Mouse (Mus musculus): ENCODE results near the gene Fcho1. TPM values are rescaled to one million over a fixed set of nuclear protein-coding genes. Genes with fewer than 3 reads are reported as not detected.
"Not testable (repeated sequence)": the region's sequence is repeated elsewhere in the genome, so short reads cannot be mapped to it uniquely, and the experiment has no call there.

The Fcho1 gene
- polyA plus RNA-seq, 1 experiment from 2014 or later: 39.2 TPM

GRCm38 (mm10) chr8:71716561-71717053, 8.9 kb downstream of the Fcho1 start:
- WGBS: 84% methylated on average over 13 of the region's 13 CpGs
- no peak for ATAC-seq (ENCODE audit: low FRiP score, low read depth)
- peaks cover 39% of the 10 kb centered on the region for H3K4me1 ChIP-seq
- no peak overlapping the region for H3K4me3 ChIP-seq
- H3K27me3 ChIP-seq: peaks cover 5% of the 10 kb centered on the region; the same call in 1 of the 2 replicates
- peaks cover 42% of the 10 kb centered on the region for H3K36me3 ChIP-seq
- H3K9ac ChIP-seq (replicated peaks): no peak overlapping the region
- H3K4me2 ChIP-seq (replicated peaks): no peak overlapping the region
- H3K9me3 ChIP-seq: no peaks in the 10 kb centered on the region
- H3K27ac ChIP-seq (replicated peaks): no peak overlapping the region

GRCm38 (mm10) chr8:71715531-71715930, 10.0 kb downstream of the Fcho1 start:
- Histone ChIP-seq H3K4me3 (no peak overlapping the region), H3K27ac (replicated peaks) (no peak overlapping the region), H3K36me3 (peaks cover 42% of the 10 kb centered on the region), H3K4me2 (replicated peaks) (no peak overlapping the region), H3K9me3 (no peaks in the 10 kb centered on the region), H3K27me3 (peaks cover 10% of the 10 kb centered on the region; the same call in 1 of the 2 replicates), H3K4me1 (peaks cover 28% of the 10 kb centered on the region), H3K9ac (replicated peaks) (no peak overlapping the region)
- no peak for ATAC-seq (ENCODE audit: low FRiP score, low read depth)
- whole genome bisulfite sequencing: 63% methylated on average over 8 of the region's 8 CpGs

- H3K36me3 ChIP-seq: peaks cover 37% of the 10 kb centered on the region
- H3K27me3 ChIP-seq: peaks cover 40% of the 10 kb centered on the region
- H3K27ac ChIP-seq (replicated peaks): no peak overlapping the region
- H3K4me1 ChIP-seq: 0 out of 2 replicates have a peak, but pooled peaks cover 4% of the 10 kb centered on the region
- no peaks in the 10 kb centered on the region for H3K9me3 ChIP-seq
- H3K4me2 ChIP-seq (replicated peaks): no peak overlapping the region
- ATAC-seq (ENCODE audit: low FRiP score, low read depth): no peak
- no peak overlapping the region for H3K9ac ChIP-seq (replicated peaks)
- 77% methylated on average over 2 of the region's 2 CpGs for WGBS
- H3K4me3 ChIP-seq: no peak overlapping the region
These were observed 13.9 kb downstream of the Fcho1 start for GRCm38 (mm10) chr8:71711574-71711973.

- Histone ChIP-seq H3K9ac (replicated peaks) (no peak overlapping the region), H3K4me2 (replicated peaks) (peak overlapping the region; percentile 44), H3K4me3 (0 out of 2 replicates have a peak overlapping the region, but pooled peaks have one; percentile 9), H3K9me3 (no peaks in the 10 kb centered on the region), H3K4me1 (0 out of 2 replicates have a peak, but pooled peaks cover 4% of the 10 kb centered on the region), H3K27me3 (peaks cover 45% of the 10 kb centered on the region), H3K27ac (replicated peaks) (no peak overlapping the region), H3K36me3 (peaks cover 24% of the 10 kb centered on the region; the same call in 1 of the 2 replicates)
- WGBS: 24% methylated on average over 25 of the region's 25 CpGs
- peak; percentile 76 for ATAC-seq (ENCODE audit: low FRiP score, low read depth)
These were observed 15.6 kb downstream of the Fcho1 start for GRCm38 (mm10) chr8:71709800-71710446.

GRCm38 (mm10) chr8:71709134-71709799, 16.2 kb downstream of the Fcho1 start:
- H3K4me3 ChIP-seq: no peak overlapping the region
- peaks cover 21% of the 10 kb centered on the region; the same call in 1 of the 2 replicates for H3K36me3 ChIP-seq
- 40% methylated on average over 25 of the region's 25 CpGs for WGBS
- peak; percentile 50; the same call in 1 of the 2 replicates for ATAC-seq (ENCODE audit: low FRiP score, low read depth)
- H3K9ac ChIP-seq (replicated peaks): no peak overlapping the region
- H3K27ac ChIP-seq (replicated peaks): no peak overlapping the region
- H3K4me2 ChIP-seq (replicated peaks): peak overlapping the region; percentile 44
- H3K4me1 ChIP-seq: 0 out of 2 replicates have a peak, but pooled peaks cover 4% of the 10 kb centered on the region
- H3K9me3 ChIP-seq: no peaks in the 10 kb centered on the region
- H3K27me3 ChIP-seq: peaks cover 51% of the 10 kb centered on the region

GRCm38 (mm10) chr8:71707874-71708273, 17.6 kb downstream of the Fcho1 start:
- H3K27me3 ChIP-seq: peaks cover 58% of the 10 kb centered on the region
- no peak overlapping the region for H3K4me3 ChIP-seq
- H3K4me2 ChIP-seq (replicated peaks): no peak overlapping the region
- no peak overlapping the region for H3K9ac ChIP-seq (replicated peaks)
- no peak for ATAC-seq (ENCODE audit: low FRiP score, low read depth)
- no peak overlapping the region for H3K27ac ChIP-seq (replicated peaks)
- H3K4me1 ChIP-seq: 0 out of 2 replicates have a peak, but pooled peaks cover 4% of the 10 kb centered on the region
- peaks cover 12% of the 10 kb centered on the region; the same call in 1 of the 2 replicates for H3K36me3 ChIP-seq
- H3K9me3 ChIP-seq: no peaks in the 10 kb centered on the region
- WGBS: 32% methylated on average over 8 of the region's 8 CpGs

- not testable (repeated sequence) for H3K36me3 ChIP-seq; H3K27ac ChIP-seq (replicated peaks); H3K4me2 ChIP-seq (replicated peaks); H3K9me3 ChIP-seq; H3K9ac ChIP-seq (replicated peaks); ATAC-seq (ENCODE audit: low FRiP score, low read depth); H3K4me3 ChIP-seq; H3K4me1 ChIP-seq
- H3K27me3 ChIP-seq: peaks cover 80% of the 10 kb centered on the region
These were observed 22.1 kb downstream of the Fcho1 start for GRCm38 (mm10) chr8:71703400-71703799.

- peaks cover 5% of the 10 kb centered on the region; the same call in 1 of the 2 replicates for H3K4me1 ChIP-seq
- H3K9ac ChIP-seq (replicated peaks): no peak overlapping the region
- no peaks in the 10 kb centered on the region for H3K36me3 ChIP-seq
- WGBS: 85% methylated on average over 3 of the region's 3 CpGs
- ATAC-seq (ENCODE audit: low FRiP score, low read depth): no peak
- H3K4me3 ChIP-seq: no peak overlapping the region
- H3K27ac ChIP-seq (replicated peaks): no peak overlapping the region
- H3K9me3 ChIP-seq: no peaks in the 10 kb centered on the region
- H3K27me3 ChIP-seq: peaks cover 80% of the 10 kb centered on the region
- H3K4me2 ChIP-seq (replicated peaks): no peak overlapping the region
These were observed 22.6 kb downstream of the Fcho1 start for GRCm38 (mm10) chr8:71702923-71703322.

GRCm38 (mm10) chr8:71702087-71702432, 23.5 kb downstream of the Fcho1 start:
- Histone ChIP-seq H3K4me1 (peaks cover 5% of the 10 kb centered on the region; the same call in 1 of the 2 replicates), H3K4me2 (replicated peaks) (no peak overlapping the region), H3K4me3 (no peak overlapping the region), H3K27ac (replicated peaks) (no peak overlapping the region), H3K9me3 (no peaks in the 10 kb centered on the region), H3K36me3 (no peaks in the 10 kb centered on the region), H3K9ac (replicated peaks) (no peak overlapping the region), H3K27me3 (peaks cover 80% of the 10 kb centered on the region)
- no peak for ATAC-seq (ENCODE audit: low FRiP score, low read depth)
- 28% methylated on average over 4 of the region's 4 CpGs for WGBS

GRCm38 (mm10) chr8:71701414-71702086, 24.0 kb downstream of the Fcho1 start, which contains the start of gene B3gnt3:
Gene B3gnt3 (minus strand): TSS chr8:71701789.
- no peak for ATAC-seq (ENCODE audit: low FRiP score, low read depth)
- H3K27ac ChIP-seq (replicated peaks): no peak within 1 kb of the TSS
- 0 out of 2 replicates have a peak within 1 kb of the TSS, but pooled peaks have one; percentile 0 for H3K4me3 ChIP-seq
- H3K9me3 ChIP-seq: no peaks in the 10 kb centered on the region
- H3K9ac ChIP-seq (replicated peaks): no peak within 1 kb of the TSS; the same call in 1 of the 2 replicates
- peaks cover 5% of the 10 kb centered on the region; the same call in 1 of the 2 replicates for H3K4me1 ChIP-seq
- H3K36me3 ChIP-seq: no peaks in the 10 kb centered on the region
- H3K4me2 ChIP-seq (replicated peaks): 0 out of 2 replicates have a peak within 1 kb of the TSS, but pooled peaks have one; percentile 4
- 24% methylated on average over 33 of the region's 34 CpGs for WGBS
- peaks cover 81% of the 10 kb centered on the region for H3K27me3 ChIP-seq

GRCm38 (mm10) chr8:71700493-71701269, 24.8 kb downstream of the Fcho1 start:
- 12% methylated on average over 29 of the region's 29 CpGs for WGBS
- H3K4me2 ChIP-seq (replicated peaks): 0 out of 2 replicates have a peak overlapping the region, but pooled peaks have one; percentile 4
- ATAC-seq (ENCODE audit: low FRiP score, low read depth): peak; percentile 16; the same call in 1 of the 2 replicates

More at GRCm38 (mm10) chr8:71700493-71701269, 24.8 kb downstream of the Fcho1 start:
- Histone ChIP-seq H3K4me3 (0 out of 2 replicates have a peak overlapping the region, but pooled peaks have one; percentile 0), H3K9me3 (no peaks in the 10 kb centered on the region), H3K36me3 (no peaks in the 10 kb centered on the region), H3K4me1 (peaks cover 5% of the 10 kb centered on the region; the same call in 1 of the 2 replicates), H3K9ac (replicated peaks) (no peak overlapping the region; the same call in 1 of the 2 replicates), H3K27ac (replicated peaks) (no peak overlapping the region), H3K27me3 (peaks cover 84% of the 10 kb centered on the region)
